8 mouse cellular contexts compared by ENCODE assay signal in genomic region chr4:139379719-139380118, GRCm38 (mm10). TPM values are rescaled to one million over a fixed set of nuclear protein-coding genes. Genes with fewer than 3 reads are reported as not detected.
DNase-seq lines count a peak whose midpoint lies in the region; ATAC-seq and TF ChIP-seq lines count a peak whose summit lies in the region.

No protein-coding gene starts in this region.

- peak overlapping the region; percentile 85 for H3K4me2 ChIP-seq in heart, embryonic 13.5 days
- H3K4me2 ChIP-seq in liver, embryonic 12.5 days: peak overlapping the region; percentile 90

- ATAC-seq in heart, embryonic 13.5 days (ENCODE audit: extremely low read depth, insufficient number of reproducible peaks, low FRiP score, low TSS enrichment): no peak
- ATAC-seq in liver, embryonic 12.5 days: no peak

- H3K36me3 ChIP-seq in heart, embryonic 13.5 days: peaks cover 35% of the 10 kb centered on the region
- H3K36me3 ChIP-seq in E14TG2a.4 (ENCODE audit: insufficient read depth, low read length): peaks cover 56% of the 10 kb centered on the region
- peaks cover 44% of the 10 kb centered on the region for H3K36me3 ChIP-seq in liver, embryonic 12.5 days

- peak overlapping the region; percentile 90 for H3K27ac ChIP-seq in heart, embryonic 13.5 days (replicated peaks)
- peak overlapping the region; percentile 93 for H3K27ac ChIP-seq in embryonic fibroblast, embryonic 13.5 days (ENCODE audit: insufficient read depth, low read length)
- peak overlapping the region; percentile 96 for H3K27ac ChIP-seq in liver, embryonic 12.5 days

- peak overlapping the region; percentile 96 for H3K4me3 ChIP-seq in heart, embryonic 13.5 days
- peak overlapping the region; percentile 90 for H3K4me3 ChIP-seq in E14TG2a.4 (replicated peaks; ENCODE audit: low read length)
- peak overlapping the region; percentile 94 for H3K4me3 ChIP-seq in embryonic fibroblast, embryonic 13.5 days (ENCODE audit: insufficient read depth, low read length)
- H3K4me3 ChIP-seq in liver, embryonic 12.5 days: peak overlapping the region; percentile 88

- no peaks in the 10 kb centered on the region for H3K9me3 ChIP-seq in heart, embryonic 13.5 days
- no peaks in the 10 kb centered on the region for H3K9me3 ChIP-seq in E14TG2a.4 (ENCODE audit: low read length)
- H3K9me3 ChIP-seq in liver, embryonic 12.5 days (replicated peaks): no peaks in the 10 kb centered on the region

- intact Hi-C loops in heart, postnatal 36 days (cut with DNase I): loop anchor here (1.0 kb wide), 1 partner anchor 27 kb away; the partner anchor contains the start of genes Emc1, Mrto4 and Ubr4

- H3K9ac ChIP-seq in heart, embryonic 13.5 days: peak overlapping the region; percentile 91
- H3K9ac ChIP-seq in liver, embryonic 12.5 days: peak overlapping the region; percentile 88

- TF ChIP-seq POLR2A in embryonic fibroblast, embryonic 13.5 days (IDR thresholded peaks at IDR 0.05; ENCODE audit: low read depth, low read length): no peak

- TF ChIP-seq CTCF in E14TG2a.4 (conservative IDR thresholded peaks at IDR 0.05; ENCODE audit: low read length): no peak
- TF ChIP-seq CTCF in embryonic fibroblast, embryonic 13.5 days (IDR thresholded peaks at IDR 0.05; ENCODE audit: borderline replicate concordance, insufficient read depth, low read length): no peak

- peaks cover 36% of the 10 kb centered on the region for H3K4me1 ChIP-seq in heart, embryonic 13.5 days
- peaks cover 45% of the 10 kb centered on the region for H3K4me1 ChIP-seq in E14TG2a.4 (replicated peaks; ENCODE audit: low read depth, low read length)
- peaks cover 8% of the 10 kb centered on the region for H3K4me1 ChIP-seq in embryonic fibroblast, embryonic 13.5 days (ENCODE audit: control insufficient read depth, insufficient read depth, low read length)
- peaks cover 43% of the 10 kb centered on the region for H3K4me1 ChIP-seq in liver, embryonic 12.5 days

- WGBS in heart, embryonic 13.5 days: 6% methylated on average over 8 of the region's 8 CpGs
- 5% methylated on average over 8 of the region's 8 CpGs for WGBS in liver, embryonic 12.5 days (ENCODE audit: insufficient replicate concordance)

- H3K27me3 ChIP-seq in heart, embryonic 13.5 days (replicated peaks): no peaks in the 10 kb centered on the region
- no peaks in the 10 kb centered on the region for H3K27me3 ChIP-seq in E14TG2a.4 (ENCODE audit: insufficient read depth, low read length)
- no peaks in the 10 kb centered on the region for H3K27me3 ChIP-seq in liver, embryonic 12.5 days (replicated peaks)

- no peak for DNase-seq in heart, postnatal 36 days
- no peak for DNase-seq in ovary, postnatal 10 days (ENCODE audit: low spot score)
- no peak for DNase-seq in spleen, adult 18-20 months
- DNase-seq in cerebellum, adult 8-10 months: no peak

RNA-seq across cellular contexts. Expression of gene Ubr4, which starts 27.3 kb away (rescaled TPM):
- polyA plus RNA-seq in heart, embryonic 13.5 days (2015; fragmentation: Nextera tagmentation; extraction: Ambion mirVana): 53.2 and 53.4 TPM in 2 replicates
- total RNA-seq in heart, postnatal 36 days (2021): 100 to 1,000 TPM; 107 to 109 TPM
- polyA plus RNA-seq in embryonic fibroblast, embryonic 13.5 days (2011; ENCODE audit: insufficient read length, low read depth, missing spikeins): 107 TPM in 2 replicates
- polyA plus RNA-seq in liver, embryonic 12.5 days (2016; fragmentation: Nextera tagmentation; extraction: Ambion mirVana): 54.7 and 55.1 TPM in 2 replicates

RNA-seq across cellular contexts. Expression of gene Emc1, which starts 27.3 kb away (rescaled TPM):
- polyA plus RNA-seq in heart, embryonic 13.5 days (2015; fragmentation: Nextera tagmentation; extraction: Ambion mirVana): 39.6 and 41.0 TPM in 2 replicates
- total RNA-seq in heart, postnatal 36 days (2021): 10 to 100 TPM; 50.2 to 50.6 TPM
- polyA plus RNA-seq in embryonic fibroblast, embryonic 13.5 days (2011; ENCODE audit: insufficient read length, low read depth, missing spikeins): 35.4 and 38.5 TPM in 2 replicates
- polyA plus RNA-seq in liver, embryonic 12.5 days (2016; fragmentation: Nextera tagmentation; extraction: Ambion mirVana): 27.1 and 27.8 TPM in 2 replicates

RNA-seq across cellular contexts. Expression of gene Mrto4, which starts 27.3 kb away (rescaled TPM):
- polyA plus RNA-seq in heart, embryonic 13.5 days (2015; fragmentation: Nextera tagmentation; extraction: Ambion mirVana): 77.9 and 91.9 TPM in 2 replicates
- total RNA-seq in heart, postnatal 36 days (2021): 10 to 100 TPM; 26.8 to 28.6 TPM
- polyA plus RNA-seq in embryonic fibroblast, embryonic 13.5 days (2011; ENCODE audit: insufficient read length, low read depth, missing spikeins): 50.6 and 69.7 TPM in 2 replicates
- 166 and 184 TPM in 2 replicates for polyA plus RNA-seq in liver, embryonic 12.5 days (2016; fragmentation: Nextera tagmentation; extraction: Ambion mirVana)
